Mouse (Mus musculus) testis, postnatal 10 days (tissue): ENCODE measurements at regions not wholly inside any gene's neighbourhood (a gene's known extent, or its start where the extent isn't known, plus 50 kb on each side); places are given as distances from the start of the nearest gene placed in this dataset.
"Not testable (repeated sequence)": the region's sequence is repeated elsewhere in the genome, so short reads cannot be mapped to it uniquely, and the experiment has no call there.

Source experiments
- DNase-seq: peaks from one replicate; pipeline ENCODE4 v3.0.0; 2021; ENCODE audit warnings: low spot score

GRCm38 (mm10) chr5:148820476-148820875 is 108.6 kb downstream of the Katnal1 start:
- no peak for DNase-seq

- DNase-seq = no peak
Measured at GRCm38 (mm10) chr5:148819423-148819822, 109.7 kb downstream of the Katnal1 start.

GRCm38 (mm10) chr5:148818746-148819145 is 110.4 kb downstream of the Katnal1 start:
- DNase-seq = no peak

GRCm38 (mm10) chr5:148812840-148813239 is 116.3 kb downstream of the Katnal1 start:
- no peak for DNase-seq

GRCm38 (mm10) chr5:148812016-148812415 is 117.1 kb downstream of the Katnal1 start:
- DNase-seq = peak; percentile 89

GRCm38 (mm10) chr5:148809485-148809884 is 119.6 kb downstream of the Katnal1 start:
- DNase-seq = no peak

GRCm38 (mm10) chr5:148809055-148809454 is 120.1 kb downstream of the Katnal1 start:
- DNase-seq = no peak

GRCm38 (mm10) chr5:148808426-148808825 is 120.7 kb downstream of the Katnal1 start:
- DNase-seq = peak; percentile 85

GRCm38 (mm10) chr5:148807612-148808011 is 121.5 kb downstream of the Katnal1 start:
- no peak for DNase-seq

- DNase-seq = no peak
Measured at GRCm38 (mm10) chr5:148805030-148805429, 124.1 kb downstream of the Katnal1 start.

GRCm38 (mm10) chr5:148803772-148804171 is 125.3 kb downstream of the Katnal1 start:
- DNase-seq = no peak

- DNase-seq = no peak
Measured at GRCm38 (mm10) chr5:148802720-148803119, 126.4 kb downstream of the Katnal1 start.

GRCm38 (mm10) chr5:148798541-148798940 is 130.6 kb downstream of the Katnal1 start:
- DNase-seq = no peak

- DNase-seq = no peak
Measured at GRCm38 (mm10) chr5:148796072-148796471, 133.0 kb downstream of the Katnal1 start.

- DNase-seq = peak; percentile 89
Measured at GRCm38 (mm10) chr5:148794465-148794864, 134.7 kb downstream of the Katnal1 start.

GRCm38 (mm10) chr5:148792736-148793440 is 136.2 kb downstream of the Katnal1 start:
- DNase-seq = peak; percentile 95

GRCm38 (mm10) chr5:148791651-148792050 is 137.5 kb downstream of the Katnal1 start:
- no peak for DNase-seq

- not testable (repeated sequence) for DNase-seq
Measured at GRCm38 (mm10) chr5:148790343-148790742, 138.8 kb downstream of the Katnal1 start.

GRCm38 (mm10) chr5:148789823-148790222 is 139.3 kb downstream of the Katnal1 start:
- no peak for DNase-seq

GRCm38 (mm10) chr5:148789147-148789566 is 140.0 kb downstream of the Katnal1 start:
- DNase-seq = no peak

GRCm38 (mm10) chr5:148788690-148789089 is 140.4 kb downstream of the Katnal1 start:
- DNase-seq = no peak

GRCm38 (mm10) chr5:148787270-148787669 is 141.8 kb downstream of the Katnal1 start:
- no peak for DNase-seq

GRCm38 (mm10) chr5:148781076-148781475 is 148.0 kb downstream of the Katnal1 start:
- not testable (repeated sequence) for DNase-seq
